Mouse (Mus musculus) forebrain, embryonic 13.5 days (tissue): ENCODE measurements around the gene Cldn15. TPM values are rescaled to one million over a fixed set of nuclear protein-coding genes. Genes with fewer than 3 reads are reported as not detected.

ENCODE experiments used
- ATAC-seq: fragments of 200-750 bp; cut with Nextera tagmentation; 2 replicates; pipeline ENCODE4 v1.8.0; 2017
- H3K27ac ChIP-seq: fragments of 300-500 bp; sonication (generic); 2 replicates; pipeline ENCODE4 v1.5.1; 2015; ENCODE audit warnings: inconsistent platforms, mild to moderate bottlenecking, moderate library complexity
- H3K27me3 ChIP-seq: fragments of 300-500 bp; sonication (generic); 2 replicates; pipeline ENCODE4 v1.6.1; 2015; ENCODE audit warnings: mild to moderate bottlenecking, inconsistent platforms
- H3K36me3 ChIP-seq: fragments of 300-500 bp; sonication (generic); 2 replicates; pipeline ENCODE4 v1.6.1; 2015; ENCODE audit warnings: mild to moderate bottlenecking, inconsistent platforms; ENCODE audit not compliant: poor library complexity, severe bottlenecking
- H3K4me1 ChIP-seq: fragments of 300-500 bp; sonication (generic); 2 replicates; pipeline ENCODE4 v1.6.1; 2015; ENCODE audit warnings: inconsistent platforms
- H3K4me2 ChIP-seq: fragments of 300-500 bp; sonication (generic); 2 replicates; pipeline ENCODE4 v1.6.1; 2015; ENCODE audit warnings: inconsistent platforms, mild to moderate bottlenecking, moderate library complexity
- H3K4me3 ChIP-seq: fragments of 300-500 bp; sonication (generic); 2 replicates; pipeline ENCODE4 v1.5.1; 2015; ENCODE audit warnings: mild to moderate bottlenecking, inconsistent platforms
- H3K9ac ChIP-seq: fragments of 300-500 bp; sonication (generic); 2 replicates; pipeline ENCODE4 v1.6.1; 2015; ENCODE audit warnings: mild to moderate bottlenecking, inconsistent platforms
- H3K9me3 ChIP-seq: fragments of 300-500 bp; sonication (generic); replicated peaks from 2 replicates; pipeline ENCODE4 v1.6.1; 2016; ENCODE audit warnings: inconsistent platforms
- WGBS: fragments of 180-500 bp; shearing (Covaris S2); methylation state at CpG from one replicate; pipeline ENCODE4 v1.1.7; 2015; 5-methylcytosine and 5-hydroxymethylcytosine counted together
- polyA plus RNA-seq: library from polyadenylated mRNA; unstranded; fragments of >200 nt; fragmentation: Nextera tagmentation; extraction: Ambion mirVana; gene quantifications from 2 replicates; pipeline ENCODE4 v1.2.1, GENCODE M21; 2015

The Cldn15 gene
- polyA plus RNA-seq, 1 experiment from 2014 or later, result 0.31 TPM

- Histone ChIP-seq H3K27me3 (no peaks in the 10 kb centered on the region), H3K9me3 (no peaks in the 10 kb centered on the region), H3K4me1 (peaks cover 9% of the 10 kb centered on the region), H3K4me3 (no peak overlapping the region), H3K4me2 (no peak overlapping the region), H3K27ac (no peak overlapping the region), H3K36me3 (peaks cover 54% of the 10 kb centered on the region), H3K9ac (no peak overlapping the region)
- no peak for ATAC-seq
- 95% methylated on average over 4 of the region's 4 CpGs for WGBS
Measured at GRCm38 (mm10) chr5:136966861-136967455, 542 bp downstream of the Cldn15 start.

- no peak overlapping the region for H3K9ac ChIP-seq
- H3K9me3 ChIP-seq, result no peaks in the 10 kb centered on the region
- no peak overlapping the region for H3K4me3 ChIP-seq
- ATAC-seq, result no peak
- peaks cover 8% of the 10 kb centered on the region for H3K4me1 ChIP-seq
- WGBS, result 80% methylated on average over 10 of the region's 10 CpGs
- H3K27me3 ChIP-seq, result no peaks in the 10 kb centered on the region
- H3K36me3 ChIP-seq, result peaks cover 54% of the 10 kb centered on the region
- no peak overlapping the region for H3K27ac ChIP-seq
- H3K4me2 ChIP-seq, result no peak overlapping the region
Measured at GRCm38 (mm10) chr5:136967592-136967991, 1.2 kb downstream of the Cldn15 start.

DNA sequence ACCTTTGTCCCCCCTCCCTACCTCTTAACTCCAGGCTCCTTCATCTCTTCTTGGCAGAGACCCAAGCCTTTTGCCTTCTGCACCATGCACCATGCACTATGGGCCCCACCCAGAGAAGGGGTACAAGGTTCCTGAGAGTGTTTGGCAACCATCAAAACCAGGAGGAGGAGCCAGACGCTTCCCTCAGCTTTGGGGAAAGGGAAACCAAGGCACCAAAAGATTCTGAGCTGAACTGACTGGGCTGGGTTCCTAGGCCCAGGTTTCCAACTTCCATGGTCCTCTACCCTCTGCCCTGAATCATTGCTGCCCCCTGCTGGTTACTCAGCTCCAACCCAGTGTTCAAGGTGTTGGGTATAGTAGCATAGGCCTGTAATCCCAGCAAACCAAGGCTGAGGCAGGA is 4.3 kb downstream of the Cldn15 start:
- Histone ChIP-seq H3K27me3 (no peaks in the 10 kb centered on the region), H3K27ac (no peak overlapping the region), H3K9ac (no peak overlapping the region), H3K4me2 (no peak overlapping the region), H3K4me3 (no peak overlapping the region), H3K4me1 (no peaks in the 10 kb centered on the region), H3K36me3 (peaks cover 26% of the 10 kb centered on the region), H3K9me3 (no peaks in the 10 kb centered on the region)
- 63% methylated on average over 1 of the region's 1 CpGs for WGBS
- ATAC-seq, result no peak

- no peak for ATAC-seq
- WGBS, result 77% methylated on average over 8 of the region's 8 CpGs
Measured at GRCm38 (mm10) chr5:136973670-136974069, 7.3 kb downstream of the Cldn15 start.

GRCm38 (mm10) chr5:136977769-136978168 is 11.4 kb downstream of the Cldn15 start:
- H3K9ac ChIP-seq, result no peak overlapping the region

More at GRCm38 (mm10) chr5:136973670-136974069, 7.3 kb downstream of the Cldn15 start:
- Histone ChIP-seq H3K27me3 (no peaks in the 10 kb centered on the region), H3K9ac (no peak overlapping the region), H3K4me2 (no peak overlapping the region), H3K36me3 (no peaks in the 10 kb centered on the region), H3K27ac (no peak overlapping the region), H3K4me1 (no peaks in the 10 kb centered on the region), H3K9me3 (no peaks in the 10 kb centered on the region), H3K4me3 (no peak overlapping the region)

DNA sequence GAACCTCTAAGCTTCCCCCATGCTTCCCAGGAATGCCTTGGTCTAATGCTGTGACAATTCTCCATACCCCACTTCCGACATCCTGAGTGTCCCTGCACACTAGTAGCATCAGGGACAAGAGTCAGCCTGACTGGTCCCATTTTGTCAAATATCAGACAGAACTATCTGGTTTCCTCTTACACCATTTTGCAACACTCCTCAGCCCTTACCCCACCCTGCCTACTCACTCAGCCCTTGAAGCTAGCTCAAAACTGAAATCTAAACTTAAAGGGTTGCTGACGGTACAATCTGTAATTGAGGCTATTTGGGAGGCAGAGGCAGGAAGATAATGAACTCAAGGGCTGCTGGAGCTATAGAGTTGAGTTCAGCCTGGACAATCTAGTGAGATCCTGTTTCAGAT is 13.3 kb downstream of the Cldn15 start:
- H3K27me3 ChIP-seq, result no peaks in the 10 kb centered on the region
- H3K4me1 ChIP-seq, result no peaks in the 10 kb centered on the region
- H3K4me3 ChIP-seq, result no peak overlapping the region
- whole genome bisulfite sequencing, result 84% methylated on average over 2 of the region's 2 CpGs
- no peak overlapping the region for H3K9ac ChIP-seq
- no peaks in the 10 kb centered on the region for H3K9me3 ChIP-seq
- ATAC-seq, result no peak
- H3K36me3 ChIP-seq, result peaks cover 41% of the 10 kb centered on the region
- H3K27ac ChIP-seq, result no peak overlapping the region
- no peak overlapping the region for H3K4me2 ChIP-seq

More at GRCm38 (mm10) chr5:136977769-136978168, 11.4 kb downstream of the Cldn15 start:
- no peaks in the 10 kb centered on the region for H3K4me1 ChIP-seq
- no peaks in the 10 kb centered on the region for H3K9me3 ChIP-seq
- ATAC-seq, result no peak
- no peak overlapping the region for H3K27ac ChIP-seq
- H3K4me3 ChIP-seq, result no peak overlapping the region
- 73% methylated on average over 4 of the region's 4 CpGs for WGBS
- H3K36me3 ChIP-seq, result peaks cover 23% of the 10 kb centered on the region
- no peak overlapping the region for H3K4me2 ChIP-seq
- H3K27me3 ChIP-seq, result no peaks in the 10 kb centered on the region

DNA sequence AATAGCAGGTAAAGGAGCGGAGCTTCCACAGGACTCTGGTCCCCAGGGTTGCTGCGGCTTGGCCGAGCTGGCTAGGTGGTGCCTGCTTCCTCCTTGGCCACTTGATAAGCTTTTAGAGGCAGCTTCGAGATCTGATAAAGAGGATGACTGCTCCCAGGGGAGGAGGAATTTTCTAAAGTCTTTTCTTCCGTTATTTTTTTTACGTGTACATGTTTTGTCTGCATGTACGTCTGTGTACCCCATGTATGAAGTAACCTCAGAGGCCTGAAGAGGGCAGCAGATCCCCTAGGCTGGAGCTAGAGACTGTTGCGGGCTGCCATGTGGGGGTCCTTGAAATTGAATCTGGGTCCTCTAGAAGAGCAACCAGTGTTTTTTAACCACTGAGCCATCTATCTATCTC is 14.6 kb downstream of the Cldn15 start:
- H3K4me2 ChIP-seq, result no peak overlapping the region
- H3K9ac ChIP-seq, result no peak overlapping the region
- no peak overlapping the region for H3K27ac ChIP-seq
- no peaks in the 10 kb centered on the region for H3K27me3 ChIP-seq
- H3K4me1 ChIP-seq, result peaks cover 5% of the 10 kb centered on the region
- no peak for ATAC-seq
- H3K9me3 ChIP-seq, result no peaks in the 10 kb centered on the region
- WGBS, result 88% methylated on average over 8 of the region's 8 CpGs
- H3K4me3 ChIP-seq, result no peak overlapping the region
- H3K36me3 ChIP-seq, result peaks cover 42% of the 10 kb centered on the region

- peaks cover 42% of the 10 kb centered on the region for H3K36me3 ChIP-seq
- H3K4me2 ChIP-seq, result no peak overlapping the region
- no peak overlapping the region for H3K27ac ChIP-seq
- H3K27me3 ChIP-seq, result no peaks in the 10 kb centered on the region
- 54% methylated on average over 14 of the region's 16 CpGs for WGBS
- no peak overlapping the region for H3K4me3 ChIP-seq
- no peak overlapping the region for H3K9ac ChIP-seq
- H3K9me3 ChIP-seq, result no peaks in the 10 kb centered on the region
- ATAC-seq, result no peak
- peaks cover 9% of the 10 kb centered on the region for H3K4me1 ChIP-seq
Measured at GRCm38 (mm10) chr5:136982338-136982930, 16.0 kb downstream of the Cldn15 start.

DNA sequence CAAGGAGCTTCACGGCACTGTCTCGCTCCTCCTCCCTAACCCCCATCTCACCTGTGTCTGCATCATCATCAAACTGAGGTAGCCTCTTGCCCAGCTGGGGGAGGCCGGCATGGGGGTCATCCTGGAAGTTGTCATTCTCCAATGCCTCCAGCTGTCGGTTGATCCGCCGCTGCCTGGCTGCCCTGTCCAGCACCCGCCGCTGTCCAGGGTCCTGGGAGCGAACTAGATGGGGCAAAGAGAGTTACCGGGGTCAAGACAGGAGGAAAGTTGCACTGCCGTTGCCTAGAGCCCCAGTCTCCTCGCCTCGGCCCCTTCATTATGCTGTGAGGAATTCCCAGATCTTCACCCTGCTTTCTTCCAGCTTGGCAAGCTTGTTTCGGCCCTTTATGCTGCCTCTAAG is 18.4 kb downstream of the Cldn15 start:
- H3K27me3 ChIP-seq, result no peaks in the 10 kb centered on the region
- no peak overlapping the region for H3K4me2 ChIP-seq
- 62% methylated on average over 14 of the region's 14 CpGs for whole genome bisulfite sequencing
- peaks cover 22% of the 10 kb centered on the region for H3K4me1 ChIP-seq
- ATAC-seq, result no peak
- peak overlapping the region; percentile 25; the same call in 1 of the 2 replicates for H3K27ac ChIP-seq
- H3K9ac ChIP-seq, result no peak overlapping the region
- H3K4me3 ChIP-seq, result no peak overlapping the region
- peaks cover 55% of the 10 kb centered on the region for H3K36me3 ChIP-seq
- no peaks in the 10 kb centered on the region for H3K9me3 ChIP-seq

- H3K9ac ChIP-seq, result peak within 1 kb of the TSS; percentile 98
- WGBS, result 0% methylated on average over 26 of the region's 26 CpGs
Measured at GRCm38 (mm10) chr5:136986695-136987137, 20.3 kb downstream of the Cldn15 start, which contains the start of gene Plod3. Gene Plod3, plus strand, starts transcription at chr5:136987019.

GRCm38 (mm10) chr5:136987138-136987933 is 20.9 kb downstream of the Cldn15 start:
- ATAC-seq, result peak; percentile 68
- WGBS, result under 1% methylated on average over 67 of the region's 67 CpGs
- no peaks in the 10 kb centered on the region for H3K9me3 ChIP-seq
- peak overlapping the region; percentile 90 for H3K4me3 ChIP-seq
- H3K27me3 ChIP-seq, result no peaks in the 10 kb centered on the region
- H3K9ac ChIP-seq, result peak overlapping the region; percentile 98
- H3K4me2 ChIP-seq, result peak overlapping the region; percentile 93
- H3K36me3 ChIP-seq, result peaks cover 58% of the 10 kb centered on the region
- peak overlapping the region; percentile 93 for H3K27ac ChIP-seq
- H3K4me1 ChIP-seq, result peaks cover 22% of the 10 kb centered on the region

More at GRCm38 (mm10) chr5:136986695-136987137, 20.3 kb downstream of the Cldn15 start, which contains the start of gene Plod3:
- ATAC-seq, result peak; percentile 93
- H3K36me3 ChIP-seq, result peaks cover 58% of the 10 kb centered on the region
- no peaks in the 10 kb centered on the region for H3K27me3 ChIP-seq
- H3K9me3 ChIP-seq, result no peaks in the 10 kb centered on the region
- H3K4me3 ChIP-seq, result peak within 1 kb of the TSS; percentile 90
- H3K27ac ChIP-seq, result peak within 1 kb of the TSS; percentile 93
- peaks cover 22% of the 10 kb centered on the region for H3K4me1 ChIP-seq
- H3K4me2 ChIP-seq, result peak within 1 kb of the TSS; percentile 93

GRCm38 (mm10) chr5:136987934-136988271 is 21.5 kb downstream of the Cldn15 start, which contains the start of gene Znhit1:
Gene Znhit1, minus strand, starts transcription at chr5:136988021.
- Histone ChIP-seq H3K36me3 (peaks cover 63% of the 10 kb centered on the region), H3K27me3 (no peaks in the 10 kb centered on the region), H3K9ac (peak within 1 kb of the TSS; percentile 98), H3K4me3 (peak within 1 kb of the TSS; percentile 90), H3K9me3 (no peaks in the 10 kb centered on the region), H3K27ac (peak within 1 kb of the TSS; percentile 93), H3K4me2 (peak within 1 kb of the TSS; percentile 93), H3K4me1 (peaks cover 22% of the 10 kb centered on the region)
- no peak for ATAC-seq
- whole genome bisulfite sequencing, result 8% methylated on average over 12 of the region's 12 CpGs
